Mouse (Mus musculus) fibroblast of lung, adult 2 months (primary cell): ENCODE results near the gene Maml2.

Experiments
- DNase-seq: peaks from one replicate; pipeline ENCODE4 v3.0.0-alpha.2; 2011; ENCODE audit warnings: low read depth

The Maml2 gene

DNA sequence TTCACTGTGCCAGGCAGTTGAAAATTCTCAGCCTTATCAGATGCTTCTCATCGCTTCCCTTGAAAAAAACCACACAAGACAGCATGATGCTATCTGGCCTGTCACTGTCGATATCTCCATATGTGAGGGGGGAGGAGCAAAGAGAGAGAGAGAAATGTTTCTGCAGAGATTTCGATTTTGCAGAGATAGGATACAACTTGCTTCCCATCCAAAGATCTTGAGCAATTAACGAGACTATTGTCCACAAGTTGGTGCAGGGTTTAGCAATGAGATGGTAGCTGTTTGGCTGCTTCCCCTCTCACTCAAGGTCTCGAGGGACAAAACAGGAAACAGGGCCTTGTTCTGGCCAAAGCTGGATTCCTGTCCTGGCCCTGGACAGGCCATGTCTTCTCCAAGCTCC, 276.3 kb downstream of the Maml2 start:
- no peak for DNase-seq

GRCm38 (mm10) chr9:13574913-13575312, 277.2 kb downstream of the Maml2 start:
- no peak for DNase-seq

GRCm38 (mm10) chr9:13577150-13577549, 279.4 kb downstream of the Maml2 start:
- no peak for DNase-seq

GRCm38 (mm10) chr9:13581184-13581583, 283.4 kb downstream of the Maml2 start:
- DNase-seq, result no peak

DNA sequence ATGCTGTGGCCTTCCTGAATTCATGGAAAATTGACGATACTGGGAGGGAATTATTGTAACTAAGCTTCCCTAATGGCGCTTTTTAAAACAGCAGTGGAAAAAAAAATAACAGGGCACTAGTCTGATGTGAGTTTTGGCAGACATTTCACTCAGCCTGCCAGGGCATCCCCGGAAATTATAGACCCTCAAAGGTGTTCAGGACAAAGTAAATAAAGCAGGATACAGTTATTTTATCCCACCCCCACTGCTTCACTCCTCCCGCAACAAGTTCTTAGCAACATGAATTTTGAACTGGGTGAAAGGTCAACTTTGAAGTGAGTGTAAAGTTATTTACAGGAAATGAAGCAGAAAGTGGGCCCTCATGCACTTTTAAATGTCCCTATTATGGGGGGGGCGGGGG, 286.2 kb downstream of the Maml2 start:
- DNase-seq, result no peak

- no peak for DNase-seq
Observed at GRCm38 (mm10) chr9:13584435-13584834, 286.7 kb downstream of the Maml2 start.

- no peak for DNase-seq
Observed at GRCm38 (mm10) chr9:13587085-13587933, 289.6 kb downstream of the Maml2 start.

- no peak for DNase-seq
Observed at GRCm38 (mm10) chr9:13588786-13589185, 291.0 kb downstream of the Maml2 start.

DNA sequence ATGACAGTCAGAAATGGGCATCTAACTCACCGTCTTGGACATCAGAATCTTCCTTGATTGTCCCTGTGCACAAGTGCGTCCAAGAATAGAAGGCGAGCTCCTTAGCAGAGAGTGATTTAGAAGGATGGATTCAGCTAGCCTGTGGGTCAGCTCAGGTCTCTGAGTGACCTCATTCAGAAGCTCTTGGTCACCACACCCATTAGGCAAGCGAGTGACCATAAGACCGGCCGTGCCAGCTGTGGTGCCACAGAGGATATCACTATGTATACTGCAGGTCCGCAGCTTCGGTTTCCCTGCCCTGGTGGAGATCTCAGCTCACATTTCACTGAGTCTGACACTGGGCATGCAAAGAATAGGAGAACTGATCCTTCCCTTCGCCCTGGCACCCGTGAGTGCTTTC, 294.9 kb downstream of the Maml2 start:
- DNase-seq, result no peak

DNA sequence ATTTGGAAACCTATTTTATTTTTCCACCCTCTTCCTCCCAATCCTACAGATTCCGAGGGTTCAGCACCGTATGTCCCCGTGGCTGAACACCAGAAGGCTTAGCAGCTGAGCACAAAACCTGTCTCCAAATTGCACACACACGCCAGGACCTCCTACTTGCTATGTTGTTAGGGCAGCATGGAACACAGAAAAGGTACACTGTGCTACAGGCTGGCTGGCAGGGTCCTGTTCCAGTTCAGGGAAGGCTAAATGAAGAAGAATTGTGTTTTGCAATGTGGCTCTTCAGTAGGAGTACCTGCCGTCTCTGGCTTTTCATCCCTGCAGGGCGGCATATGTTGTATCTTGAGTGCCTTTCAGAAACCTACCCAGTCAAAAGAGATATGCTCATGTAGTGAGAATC, 300.0 kb downstream of the Maml2 start:
- no peak for DNase-seq

GRCm38 (mm10) chr9:13598596-13599333, 301.0 kb downstream of the Maml2 start:
- no peak for DNase-seq

GRCm38 (mm10) chr9:13599334-13599614, 301.5 kb downstream of the Maml2 start:
- no peak for DNase-seq

DNA sequence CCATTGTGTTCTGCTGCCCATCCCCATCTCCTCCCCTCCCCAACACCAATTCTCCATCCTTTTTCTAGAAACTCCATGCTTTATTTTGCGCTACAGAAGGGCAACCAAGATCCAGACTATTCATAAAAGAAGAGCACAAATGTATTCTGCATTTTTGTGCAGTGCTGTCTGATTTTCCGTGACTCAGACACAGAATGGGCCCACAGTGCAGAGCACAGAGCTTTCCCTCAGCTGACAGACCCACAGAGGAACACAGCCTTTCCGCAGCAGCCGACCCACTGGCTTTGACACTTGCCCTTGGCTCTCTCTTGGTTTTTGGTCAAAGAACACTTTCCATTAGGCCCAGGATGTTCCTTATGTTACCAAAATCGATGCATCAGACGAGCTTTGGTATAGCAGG, 302.0 kb downstream of the Maml2 start:
- DNase-seq, result no peak

DNA sequence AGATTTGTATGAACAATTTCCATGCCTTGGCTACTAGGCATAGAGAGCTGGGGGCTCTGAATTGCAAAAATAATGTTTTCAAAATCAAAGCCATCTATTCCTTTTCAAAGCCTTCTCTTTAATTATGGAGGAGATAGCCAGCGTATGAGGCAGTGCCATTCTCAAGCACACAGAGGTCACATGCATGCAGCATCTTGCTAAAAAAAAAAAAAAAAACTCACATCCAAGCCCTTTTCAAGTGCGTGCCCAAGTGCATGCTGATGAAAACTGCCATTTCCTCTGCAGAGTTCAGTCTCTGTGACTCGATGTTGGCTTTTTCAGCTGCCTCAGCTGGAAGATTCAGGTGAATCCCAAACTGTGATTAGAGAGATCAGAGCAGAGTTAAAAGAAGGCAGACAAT, 304.0 kb downstream of the Maml2 start:
- no peak for DNase-seq

- DNase-seq, result peak; percentile 50
Observed at GRCm38 (mm10) chr9:13603533-13604143, 305.9 kb downstream of the Maml2 start.

- no peak for DNase-seq
Observed at GRCm38 (mm10) chr9:13607609-13608185, 309.9 kb downstream of the Maml2 start.

- no peak for DNase-seq
Observed at GRCm38 (mm10) chr9:13608532-13609071, 310.8 kb downstream of the Maml2 start.

DNA sequence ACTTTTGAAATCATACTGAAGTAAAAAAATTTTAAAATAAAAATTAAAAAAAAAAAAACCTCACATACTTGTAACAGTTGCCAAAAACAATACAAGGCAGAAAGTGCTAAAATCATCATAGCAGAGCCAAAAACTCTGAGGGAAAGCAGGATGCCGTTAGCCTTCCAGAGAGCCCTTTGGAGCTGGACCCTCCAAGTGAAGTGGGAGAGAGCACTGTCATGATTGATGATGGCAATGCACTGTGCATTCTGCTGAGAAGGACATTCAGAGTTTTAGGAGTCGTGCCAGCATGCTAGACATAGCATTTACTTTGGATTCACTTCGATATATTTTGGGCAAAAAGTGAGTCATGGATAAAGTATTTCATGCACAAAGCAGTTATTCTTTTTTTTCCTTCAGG, 313.8 kb downstream of the Maml2 start:
- DNase-seq, result peak; percentile 69

DNA sequence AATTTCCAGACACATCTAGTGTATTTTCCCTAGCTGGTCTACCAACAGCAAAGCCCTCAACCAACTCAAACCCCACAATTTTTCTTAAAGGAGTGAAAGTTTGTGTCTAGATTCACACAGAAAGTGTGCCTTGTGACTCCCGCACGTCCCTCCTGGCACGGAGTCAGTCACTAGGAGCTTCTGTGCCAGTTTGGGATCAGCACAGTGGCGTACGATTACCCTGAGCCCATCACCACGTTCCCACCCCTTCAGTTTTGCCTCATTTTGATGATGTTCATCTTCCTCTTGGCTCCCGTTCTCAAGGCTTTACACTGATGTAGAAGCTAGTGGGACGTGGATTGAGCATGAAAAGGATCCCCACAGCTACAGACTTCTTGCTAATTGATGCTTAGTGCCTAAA, 314.6 kb downstream of the Maml2 start:
- no peak for DNase-seq

GRCm38 (mm10) chr9:13613325-13614268, 315.8 kb downstream of the Maml2 start:
- no peak for DNase-seq

GRCm38 (mm10) chr9:13616383-13617009, 318.7 kb downstream of the Maml2 start:
- peak; percentile 24 for DNase-seq
